Mouse (Mus musculus): Measurements from ENCODE around the gene Naa40. TPM values are rescaled to one million over a fixed set of nuclear protein-coding genes. Genes with fewer than 3 reads are reported as not detected.

Gene Naa40
- polyA plus RNA-seq, 1 experiment from 2014 or later: 59.6 TPM

- ATAC-seq (ENCODE audit: low FRiP score): no peak
- 78% methylated on average over 4 of the region's 4 CpGs for WGBS
Measured at GRCm38 (mm10) chr19:7189026-7189425, 52.0 kb downstream of the Naa40 start.

GRCm38 (mm10) chr19:7187157-7187556, 53.8 kb downstream of the Naa40 start:
- Histone ChIP-seq H3K9ac (replicated peaks) (no peak overlapping the region), H3K9me3 (replicated peaks) (no peaks in the 10 kb centered on the region), H3K27ac (replicated peaks) (no peak overlapping the region), H3K27me3 (replicated peaks) (peaks cover 37% of the 10 kb centered on the region), H3K4me3 (replicated peaks) (no peak overlapping the region), H3K4me1 (peaks cover 43% of the 10 kb centered on the region), H3K4me2 (no peak overlapping the region), H3K36me3 (no peaks in the 10 kb centered on the region)
- WGBS: 43% methylated on average over 5 of the region's 5 CpGs
- ATAC-seq (ENCODE audit: low FRiP score): no peak

More at GRCm38 (mm10) chr19:7189026-7189425, 52.0 kb downstream of the Naa40 start:
- H3K36me3 ChIP-seq: no peaks in the 10 kb centered on the region
- H3K27me3 ChIP-seq (replicated peaks): peaks cover 29% of the 10 kb centered on the region
- H3K4me1 ChIP-seq: peaks cover 43% of the 10 kb centered on the region
- H3K9me3 ChIP-seq (replicated peaks): no peaks in the 10 kb centered on the region
- no peak overlapping the region for H3K4me3 ChIP-seq (replicated peaks)
- H3K4me2 ChIP-seq: no peak overlapping the region
- no peak overlapping the region for H3K9ac ChIP-seq (replicated peaks)
- H3K27ac ChIP-seq (replicated peaks): no peak overlapping the region

GRCm38 (mm10) chr19:7185715-7186291, 55.2 kb downstream of the Naa40 start:
- H3K9ac ChIP-seq (replicated peaks): no peak overlapping the region; the same call in 1 of the 2 replicates
- H3K36me3 ChIP-seq: no peaks in the 10 kb centered on the region
- peaks cover 50% of the 10 kb centered on the region for H3K4me1 ChIP-seq
- peaks cover 38% of the 10 kb centered on the region for H3K27me3 ChIP-seq (replicated peaks)
- WGBS: 6% methylated on average over 18 of the region's 18 CpGs
- H3K27ac ChIP-seq (replicated peaks): no peak overlapping the region
- H3K4me3 ChIP-seq (replicated peaks): no peak overlapping the region
- H3K9me3 ChIP-seq (replicated peaks): no peaks in the 10 kb centered on the region
- ATAC-seq (ENCODE audit: low FRiP score): no peak
- H3K4me2 ChIP-seq: peak overlapping the region; percentile 13; the same call in 1 of the 2 replicates

GRCm38 (mm10) chr19:7185059-7185458, 55.9 kb downstream of the Naa40 start:
- H3K27me3 ChIP-seq (replicated peaks): peaks cover 41% of the 10 kb centered on the region
- peaks cover 56% of the 10 kb centered on the region for H3K4me1 ChIP-seq
- no peak for ATAC-seq (ENCODE audit: low FRiP score)
- no peak overlapping the region for H3K9ac ChIP-seq (replicated peaks)
- no peaks in the 10 kb centered on the region for H3K9me3 ChIP-seq (replicated peaks)
- H3K36me3 ChIP-seq: no peaks in the 10 kb centered on the region
- 34% methylated on average over 4 of the region's 4 CpGs for whole genome bisulfite sequencing
- H3K27ac ChIP-seq (replicated peaks): no peak overlapping the region
- no peak overlapping the region for H3K4me2 ChIP-seq
- H3K4me3 ChIP-seq (replicated peaks): no peak overlapping the region

GRCm38 (mm10) chr19:7183419-7183818, 57.6 kb downstream of the Naa40 start:
- Histone ChIP-seq H3K27ac (replicated peaks) (no peak overlapping the region), H3K9ac (replicated peaks) (no peak overlapping the region), H3K27me3 (replicated peaks) (peaks cover 43% of the 10 kb centered on the region), H3K36me3 (no peaks in the 10 kb centered on the region), H3K4me2 (no peak overlapping the region), H3K4me1 (peaks cover 51% of the 10 kb centered on the region), H3K9me3 (replicated peaks) (no peaks in the 10 kb centered on the region), H3K4me3 (replicated peaks) (no peak overlapping the region)
- WGBS: 43% methylated on average over 11 of the region's 11 CpGs
- no peak for ATAC-seq (ENCODE audit: low FRiP score)

GRCm38 (mm10) chr19:7182273-7182949, 58.6 kb downstream of the Naa40 start:
- ATAC-seq (ENCODE audit: low FRiP score): peak; percentile 48
- Histone ChIP-seq H3K27ac (replicated peaks) (no peak overlapping the region), H3K9ac (replicated peaks) (no peak overlapping the region), H3K4me2 (peak overlapping the region; percentile 37), H3K4me1 (peaks cover 47% of the 10 kb centered on the region), H3K9me3 (replicated peaks) (no peaks in the 10 kb centered on the region), H3K36me3 (no peaks in the 10 kb centered on the region), H3K4me3 (replicated peaks) (no peak overlapping the region), H3K27me3 (replicated peaks) (peaks cover 44% of the 10 kb centered on the region)
- 4% methylated on average over 23 of the region's 23 CpGs for WGBS

- Histone ChIP-seq H3K4me2 (no peak overlapping the region), H3K4me1 (peaks cover 43% of the 10 kb centered on the region), H3K27me3 (replicated peaks) (peaks cover 43% of the 10 kb centered on the region), H3K27ac (replicated peaks) (no peak overlapping the region), H3K9ac (replicated peaks) (no peak overlapping the region), H3K4me3 (replicated peaks) (no peak overlapping the region), H3K9me3 (replicated peaks) (no peaks in the 10 kb centered on the region), H3K36me3 (no peaks in the 10 kb centered on the region)
- WGBS: 55% methylated on average over 7 of the region's 7 CpGs
- ATAC-seq (ENCODE audit: low FRiP score): no peak
Measured at GRCm38 (mm10) chr19:7181496-7181895, 59.5 kb downstream of the Naa40 start.

- ATAC-seq (ENCODE audit: low FRiP score): no peak
- Histone ChIP-seq H3K9me3 (replicated peaks) (no peaks in the 10 kb centered on the region), H3K36me3 (no peaks in the 10 kb centered on the region), H3K4me3 (replicated peaks) (no peak overlapping the region), H3K4me2 (no peak overlapping the region), H3K4me1 (peaks cover 43% of the 10 kb centered on the region), H3K27me3 (replicated peaks) (peaks cover 41% of the 10 kb centered on the region), H3K9ac (replicated peaks) (no peak overlapping the region), H3K27ac (replicated peaks) (no peak overlapping the region)
- WGBS: 80% methylated on average over 8 of the region's 8 CpGs
Measured at GRCm38 (mm10) chr19:7180756-7181405, 60.1 kb downstream of the Naa40 start.

- Histone ChIP-seq H3K4me1 (peaks cover 38% of the 10 kb centered on the region), H3K4me2 (no peak overlapping the region), H3K27me3 (replicated peaks) (peaks cover 29% of the 10 kb centered on the region; the same call in 1 of the 2 replicates), H3K27ac (replicated peaks) (no peak overlapping the region), H3K9ac (replicated peaks) (no peak overlapping the region), H3K9me3 (replicated peaks) (no peaks in the 10 kb centered on the region), H3K4me3 (replicated peaks) (no peak overlapping the region), H3K36me3 (no peaks in the 10 kb centered on the region)
- 41% methylated on average over 3 of the region's 3 CpGs for WGBS
- no peak for ATAC-seq (ENCODE audit: low FRiP score)
Measured at GRCm38 (mm10) chr19:7178841-7179452, 62.0 kb downstream of the Naa40 start.

- no peak for ATAC-seq (ENCODE audit: low FRiP score)
- Histone ChIP-seq H3K27me3 (replicated peaks) (peaks cover 22% of the 10 kb centered on the region; the same call in 1 of the 2 replicates), H3K36me3 (no peaks in the 10 kb centered on the region), H3K27ac (replicated peaks) (no peak overlapping the region), H3K4me3 (replicated peaks) (no peak overlapping the region), H3K9ac (replicated peaks) (no peak overlapping the region), H3K4me1 (peaks cover 31% of the 10 kb centered on the region), H3K4me2 (no peak overlapping the region), H3K9me3 (replicated peaks) (no peaks in the 10 kb centered on the region)
- WGBS: 64% methylated on average over 13 of the region's 13 CpGs
Measured at GRCm38 (mm10) chr19:7177804-7178511, 63.0 kb downstream of the Naa40 start.

- no peaks in the 10 kb centered on the region for H3K9me3 ChIP-seq (replicated peaks)
- H3K4me1 ChIP-seq: peaks cover 33% of the 10 kb centered on the region
- no peaks in the 10 kb centered on the region for H3K36me3 ChIP-seq
- WGBS: 5% methylated on average over 11 of the region's 11 CpGs
- H3K4me2 ChIP-seq: no peak overlapping the region
- H3K27me3 ChIP-seq (replicated peaks): peaks cover 22% of the 10 kb centered on the region; the same call in 1 of the 2 replicates
- no peak overlapping the region for H3K4me3 ChIP-seq (replicated peaks)
- H3K27ac ChIP-seq (replicated peaks): no peak overlapping the region
- no peak for ATAC-seq (ENCODE audit: low FRiP score)
- H3K9ac ChIP-seq (replicated peaks): no peak overlapping the region
Measured at GRCm38 (mm10) chr19:7176041-7176696, 64.8 kb downstream of the Naa40 start.
